Mouse (Mus musculus) A20 (cell line): ENCODE measurements around the gene Ndufaf7.

Experiments
- DNase-seq: peaks from one replicate; pipeline ENCODE4 v3.0.0-alpha.2; 2011; ENCODE audit warnings: low read depth, low spot score

Gene Ndufaf7

DNA sequence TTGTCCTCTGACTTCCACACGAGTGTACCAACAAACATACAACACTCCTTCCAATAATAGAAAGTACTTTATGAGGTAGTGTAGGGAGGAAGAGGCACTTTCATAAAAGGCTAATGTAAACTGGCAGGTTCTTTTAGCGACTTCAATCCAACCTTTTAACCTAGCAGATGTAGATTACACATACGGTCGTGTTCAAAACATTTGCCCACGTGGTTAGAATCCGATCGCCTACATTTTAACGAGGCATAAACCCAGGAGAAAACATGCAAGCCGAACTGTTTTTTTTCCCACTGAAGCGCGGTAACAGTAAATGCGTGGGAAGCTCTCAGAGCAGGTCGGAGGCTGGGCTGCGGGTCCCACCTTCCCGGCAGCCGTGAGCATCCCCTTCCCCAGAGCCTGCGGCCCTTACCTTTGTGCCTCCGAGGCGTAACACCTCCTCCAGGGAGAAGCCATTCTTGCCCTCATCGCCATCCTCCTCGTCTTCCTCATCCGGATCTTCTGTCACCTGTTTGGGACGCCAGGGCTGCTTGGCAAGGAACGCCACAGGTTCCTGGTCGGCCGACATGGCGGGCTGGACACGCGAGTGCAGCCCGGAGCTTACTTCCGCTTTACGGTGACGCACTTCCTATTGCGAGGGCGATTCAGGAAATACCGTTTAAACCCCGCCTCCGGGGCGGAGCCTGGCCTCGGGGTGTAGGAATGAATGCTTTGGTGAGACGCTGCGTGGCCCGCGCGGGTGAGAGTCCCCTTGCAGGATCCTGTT is at the start of gene Ndufaf7, which contains the start of gene Cebpz:
Ndufaf7 (plus strand) TSS at position 671 of the 763 bp plus-strand sequence.
Cebpz (minus strand) TSS at position 601 of the 763 bp plus-strand sequence.
- peak; percentile 98 for DNase-seq

DNA sequence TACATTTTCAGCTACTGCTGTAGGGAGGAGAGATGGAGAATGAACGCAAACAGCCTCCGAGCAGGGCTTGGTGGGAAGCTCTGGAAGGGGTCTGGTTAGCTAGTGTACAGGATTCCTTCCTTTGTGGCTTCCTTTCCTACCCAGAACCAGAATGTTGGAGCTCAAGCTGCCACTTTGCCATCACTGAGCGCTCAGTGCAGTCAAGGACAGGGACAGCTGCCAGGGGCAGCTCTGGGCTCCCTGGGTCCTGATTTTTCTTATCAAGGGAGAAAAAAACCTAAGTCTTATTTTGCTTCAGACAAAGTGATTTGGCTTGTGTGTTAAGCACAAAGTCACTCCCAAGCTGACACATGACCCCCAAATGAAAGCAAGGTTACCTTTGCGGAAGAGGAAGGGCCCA is 48.4 kb upstream of the Ndufaf7 start:
- no peak for DNase-seq

DNA sequence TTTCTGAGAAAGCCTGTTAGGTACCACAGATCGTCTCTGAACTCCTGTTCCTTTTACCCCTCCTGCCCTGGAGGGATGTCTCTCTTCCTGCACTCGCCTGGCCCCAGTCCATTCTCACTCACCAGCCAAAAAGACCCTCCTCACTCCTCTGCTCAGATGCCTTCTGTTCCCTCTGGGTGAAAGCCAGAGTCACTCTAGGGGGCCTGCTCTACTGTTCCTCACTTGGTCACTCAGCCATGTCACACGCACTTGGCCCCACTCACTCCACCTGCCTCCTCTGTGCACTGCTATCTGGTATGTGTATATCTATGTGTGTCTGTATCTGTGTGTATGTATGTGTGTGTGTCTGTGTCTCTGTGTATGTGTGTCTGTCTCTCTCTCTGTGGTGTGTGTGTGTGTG is 47.8 kb upstream of the Ndufaf7 start:
- no peak for DNase-seq

DNA sequence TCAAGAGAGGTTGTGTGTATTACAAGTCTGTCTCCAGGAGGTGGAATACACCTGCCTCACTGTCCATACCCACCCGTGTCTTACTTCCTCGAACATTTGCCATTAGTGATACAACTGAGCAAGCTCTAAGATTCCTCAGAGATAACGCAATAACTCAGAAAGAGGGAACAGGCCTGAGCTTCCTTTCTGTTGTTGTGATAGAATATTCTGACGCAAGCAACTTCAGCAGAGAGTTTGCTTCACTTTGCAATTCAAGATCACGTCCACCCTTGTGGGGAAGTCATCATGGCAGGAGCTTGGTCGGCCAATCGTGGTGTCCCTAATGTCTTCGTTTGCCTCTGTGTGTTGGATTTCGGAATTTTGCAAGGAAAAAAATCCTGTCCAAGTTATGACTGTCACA is 45.9 kb upstream of the Ndufaf7 start:
- no peak for DNase-seq

DNA sequence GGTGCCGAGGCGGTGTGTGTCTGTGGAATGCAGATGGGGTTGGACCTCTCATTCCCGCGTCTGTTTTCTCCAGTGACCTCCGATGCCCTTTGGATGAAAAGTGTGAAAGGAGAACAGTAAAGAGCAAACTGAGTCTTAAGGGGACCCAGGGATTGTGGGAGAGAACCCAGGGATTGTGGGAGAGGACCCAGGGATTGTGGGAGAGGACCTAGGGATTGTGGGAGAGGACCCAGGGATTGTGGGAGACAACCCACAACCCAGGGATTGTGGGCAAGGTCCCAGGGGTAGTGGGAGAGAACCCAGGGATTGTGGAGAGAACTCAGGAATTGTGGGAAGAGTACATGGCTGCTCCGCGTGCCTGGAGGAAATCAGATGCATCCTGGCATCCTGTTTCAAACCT is 41.9 kb upstream of the Ndufaf7 start:
- no peak for DNase-seq

DNA sequence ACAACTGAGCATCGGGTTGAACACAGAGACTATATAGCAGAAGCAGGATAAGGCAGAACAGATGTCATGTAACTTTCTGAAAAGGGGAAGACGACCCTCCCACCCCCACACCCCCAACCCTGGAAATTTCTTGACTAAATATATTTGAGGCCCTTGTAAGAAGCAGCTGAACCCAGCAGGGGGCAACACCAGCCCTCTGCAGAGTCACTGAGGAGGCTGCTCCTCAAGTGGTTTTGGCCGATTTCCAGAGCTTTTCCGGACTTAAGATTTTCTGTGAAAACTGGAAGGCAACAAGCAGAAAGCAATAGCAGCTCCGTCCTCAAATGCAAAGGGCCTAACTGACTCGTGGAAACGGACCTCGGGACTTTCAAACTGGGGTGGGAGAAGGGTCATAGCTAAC is 41.5 kb upstream of the Ndufaf7 start:
- DNase-seq = peak; percentile 24

DNA sequence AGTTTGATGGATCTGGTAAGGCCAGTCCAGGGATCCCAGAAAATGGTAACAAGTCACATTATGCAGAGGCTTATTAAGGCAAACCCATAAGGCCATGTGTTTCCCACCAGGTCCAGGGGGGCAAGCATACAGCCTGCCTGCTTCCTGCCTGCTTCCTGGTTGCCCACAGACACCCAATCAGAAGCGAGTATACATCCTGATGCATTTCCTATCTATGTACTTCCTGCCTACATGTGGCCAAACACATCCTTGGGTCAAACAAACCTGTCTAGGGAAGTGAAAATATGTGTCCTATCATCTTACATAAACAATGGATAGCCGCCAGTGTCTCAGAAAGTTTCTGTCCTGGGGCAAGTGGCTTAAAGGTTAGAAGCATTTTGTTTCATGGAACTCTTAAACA is 33.8 kb upstream of the Ndufaf7 start:
- peak; percentile 36 for DNase-seq

DNA sequence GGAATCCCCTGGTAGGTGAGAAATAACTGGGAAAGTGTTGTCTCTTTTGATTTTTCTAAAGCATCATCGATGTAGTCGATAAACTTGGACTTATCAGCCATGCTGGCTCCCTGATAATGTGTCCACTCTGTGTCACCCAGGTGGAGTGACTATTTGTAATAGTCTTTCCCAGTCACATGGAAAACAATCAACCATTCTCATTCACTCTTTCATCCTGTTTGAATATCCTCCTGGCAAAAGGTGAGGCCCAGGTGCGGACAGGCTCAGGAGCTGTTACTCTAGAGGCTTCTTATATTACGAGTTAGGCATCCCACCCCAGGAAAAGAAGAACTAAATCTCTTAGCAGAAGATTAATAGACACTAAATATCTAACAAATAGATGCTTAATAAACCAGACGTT is 30.0 kb upstream of the Ndufaf7 start, which contains the start of gene Sult6b1:
Sult6b1 (minus strand) TSS at position 101 of the 400 bp plus-strand sequence.
- DNase-seq = no peak

DNA sequence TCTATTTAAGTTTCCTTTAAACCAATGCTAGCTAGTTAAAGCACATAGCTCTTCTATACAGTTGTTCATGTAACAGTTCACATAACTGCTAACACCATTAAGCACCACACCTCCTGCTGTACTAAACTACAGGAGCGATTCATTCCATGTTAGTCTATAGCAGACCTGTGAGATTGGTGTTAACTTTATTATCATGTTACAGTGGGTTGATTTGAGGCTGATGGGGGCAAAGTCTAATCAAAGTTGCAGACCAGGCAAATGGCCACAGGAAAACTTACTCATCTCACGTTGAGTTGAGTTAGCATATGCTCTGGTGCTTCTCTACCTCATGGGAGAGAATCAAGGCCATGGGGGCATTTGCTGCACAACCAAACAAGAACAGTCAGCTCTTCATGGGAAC is 27.6 kb upstream of the Ndufaf7 start:
- DNase-seq = no peak

DNA sequence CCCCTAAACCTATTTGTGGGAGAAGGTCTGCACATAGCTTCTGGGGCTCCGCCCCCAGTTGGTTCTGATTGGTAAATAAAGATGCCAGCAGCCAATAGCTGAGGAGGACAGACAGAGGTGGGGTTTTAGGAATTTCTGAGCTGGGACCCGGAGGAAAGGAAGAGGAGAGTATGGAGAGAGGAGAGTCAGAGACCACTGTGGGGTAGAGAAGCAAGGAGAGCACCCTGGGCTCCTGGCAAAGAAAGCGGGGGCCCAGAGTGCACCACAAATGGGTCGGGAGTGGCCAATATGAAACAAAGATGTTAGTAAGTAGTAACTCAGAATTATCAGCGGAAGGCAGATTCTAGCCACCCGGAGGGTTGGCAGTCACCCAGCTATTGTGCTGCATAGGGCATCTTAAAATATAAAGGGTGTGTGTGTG is 24.1 kb upstream of the Ndufaf7 start:
- DNase-seq = no peak

DNA sequence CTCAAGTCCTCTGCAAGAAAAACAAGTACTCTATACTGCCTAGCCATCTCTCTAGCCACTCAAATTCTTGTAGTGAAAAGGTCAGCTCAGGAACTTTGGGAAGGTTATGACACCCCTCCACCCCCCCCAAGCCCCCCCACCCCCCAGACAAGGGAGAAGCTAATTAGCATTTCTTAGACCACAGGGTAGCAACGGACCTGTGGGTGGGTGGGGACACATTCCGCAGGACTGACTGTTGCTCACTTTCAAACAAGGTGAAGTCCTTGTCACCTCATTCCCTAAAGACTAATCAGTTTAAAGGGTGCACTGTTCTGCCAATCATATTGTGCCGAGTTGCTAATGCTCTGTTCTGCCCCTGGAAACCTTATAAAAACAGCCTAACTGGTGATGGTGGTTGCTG is 23.0 kb upstream of the Ndufaf7 start:
- no peak for DNase-seq

DNA sequence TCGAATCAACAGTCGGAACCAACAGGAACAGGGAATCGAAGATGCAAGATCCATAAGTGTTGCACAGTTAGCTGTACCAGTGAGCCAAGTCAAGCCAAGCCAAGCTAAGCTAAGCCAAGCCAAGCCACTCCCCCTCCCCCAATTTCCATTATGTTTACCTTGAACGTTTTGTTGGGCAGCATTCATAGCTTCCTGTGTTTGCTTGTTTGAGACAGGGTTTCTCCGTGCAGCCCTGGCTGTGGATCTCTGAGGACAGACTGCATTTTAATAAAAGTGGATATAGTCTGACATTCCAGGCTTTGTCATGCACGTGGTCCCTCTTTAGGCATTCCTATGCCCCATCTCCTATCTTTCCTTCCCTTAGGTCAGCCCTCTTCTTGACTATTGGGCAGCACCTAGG is 21.2 kb upstream of the Ndufaf7 start:
- DNase-seq = peak; percentile 19

DNA sequence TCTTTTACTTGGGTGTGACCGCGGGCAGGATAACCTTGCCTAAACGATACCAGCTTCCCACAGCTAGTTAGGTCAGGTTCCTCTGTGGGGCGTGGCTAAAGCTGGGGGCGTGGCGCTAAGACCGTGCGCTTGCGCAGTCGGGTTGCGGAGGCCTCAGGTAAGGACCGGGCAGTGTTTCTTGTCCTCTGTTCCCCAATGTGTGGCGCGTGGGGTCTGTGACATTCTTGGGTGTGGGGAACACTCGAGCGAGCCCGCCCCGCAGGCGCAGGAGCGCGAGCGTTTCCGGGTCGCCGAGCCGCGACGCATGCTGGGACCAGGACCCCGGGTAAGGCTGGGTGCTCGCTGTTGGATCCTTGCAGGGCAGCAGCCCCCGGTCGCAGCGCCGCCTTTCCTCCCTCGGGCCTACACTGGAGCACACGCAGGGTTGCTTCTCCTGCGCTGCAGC is 20.5 kb upstream of the Ndufaf7 start, which contains the start of gene Cebpzos:
Cebpzos (plus strand) TSS at position 132 of the 445 bp plus-strand sequence.
- peak; percentile 92 for DNase-seq

DNA sequence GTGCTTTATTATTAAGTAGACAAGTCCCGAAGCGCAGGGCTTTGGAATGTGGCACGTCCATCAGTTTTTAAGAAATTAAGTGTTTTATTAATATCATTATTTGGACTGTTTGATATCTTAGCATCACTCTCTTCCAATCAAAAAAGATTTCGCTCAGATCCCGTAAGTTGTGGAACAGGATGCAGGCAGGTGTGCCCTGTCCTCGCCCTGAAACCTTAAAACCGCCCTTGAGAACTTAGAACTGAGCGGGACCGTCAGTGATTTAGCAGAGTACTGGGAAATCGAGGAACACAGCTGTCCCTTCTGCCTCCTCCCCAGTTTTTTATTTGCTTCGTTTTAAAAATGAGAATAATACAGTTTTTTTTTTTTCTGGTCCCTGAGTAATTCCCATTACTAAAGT is 20.0 kb upstream of the Ndufaf7 start:
- DNase-seq = no peak

DNA sequence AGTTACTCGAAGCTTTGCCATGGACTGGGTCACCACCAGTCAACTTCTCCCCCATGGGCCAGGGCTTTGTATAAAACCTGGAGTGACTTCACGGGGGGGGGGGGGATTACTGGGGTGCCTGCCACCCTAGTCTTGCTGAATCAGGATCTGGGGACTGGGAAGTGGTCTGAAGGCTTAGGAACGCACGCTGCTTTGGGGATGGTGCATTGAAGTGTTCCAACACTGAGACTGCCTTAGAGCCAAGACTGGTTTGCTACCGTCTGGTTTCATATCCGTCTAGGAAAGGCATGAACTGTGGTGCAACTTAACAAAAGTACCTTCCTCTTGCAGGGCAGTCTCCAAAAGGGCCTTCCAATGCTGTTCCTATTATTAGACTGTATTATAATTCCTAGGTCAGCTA is 19.2 kb upstream of the Ndufaf7 start:
- no peak for DNase-seq

DNA sequence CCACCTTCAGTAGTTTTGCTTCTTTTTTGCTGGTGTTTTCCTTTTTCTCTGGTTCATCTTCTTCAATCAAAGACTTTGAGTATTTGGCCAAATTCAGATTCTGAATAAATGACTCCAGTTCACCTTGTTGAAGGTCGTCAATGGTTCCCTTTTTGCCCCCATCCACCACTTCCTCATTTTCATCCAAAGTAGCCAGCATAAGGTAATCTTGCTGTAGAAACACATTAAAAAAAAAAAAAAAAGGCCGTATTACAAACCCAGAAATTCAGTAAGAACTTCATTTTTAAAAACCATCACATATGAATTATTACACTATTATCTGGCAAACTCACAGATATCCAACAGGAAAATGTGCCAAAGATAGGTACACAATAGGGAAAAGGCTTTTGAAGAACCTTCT is 1.1 kb upstream of the Ndufaf7 start:
- DNase-seq = peak; percentile 52

DNA sequence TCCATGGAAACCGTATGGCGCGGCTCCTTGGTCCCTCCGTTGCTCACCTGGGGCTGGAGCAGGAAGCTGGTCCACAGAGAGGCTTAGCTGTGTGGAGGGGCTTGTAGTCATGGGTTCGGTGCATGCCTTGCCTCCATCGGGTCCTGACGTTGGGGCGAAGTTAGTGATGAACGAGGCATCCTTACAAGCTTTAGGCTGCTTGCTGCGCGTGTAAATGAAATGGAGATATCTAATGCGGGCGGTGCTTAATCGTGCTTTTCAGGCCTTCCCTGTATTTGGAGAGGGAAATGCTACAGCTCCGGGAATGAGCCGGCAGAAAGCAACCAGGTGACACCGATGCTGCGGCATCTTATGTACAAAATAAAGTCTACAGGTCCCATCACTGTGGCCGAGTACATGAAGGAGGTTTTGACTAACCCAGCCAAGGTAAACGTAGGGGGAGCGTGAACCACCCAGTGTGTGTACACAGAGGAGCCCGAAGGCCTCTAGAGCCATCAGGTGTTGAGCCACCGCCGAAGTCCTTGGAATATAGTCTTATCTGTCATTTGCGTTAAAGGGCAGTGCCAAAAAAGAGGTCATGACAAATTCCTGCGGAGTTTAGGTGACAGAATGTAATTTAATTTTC is 405 bp downstream of the Ndufaf7 start:
- DNase-seq = no peak

DNA sequence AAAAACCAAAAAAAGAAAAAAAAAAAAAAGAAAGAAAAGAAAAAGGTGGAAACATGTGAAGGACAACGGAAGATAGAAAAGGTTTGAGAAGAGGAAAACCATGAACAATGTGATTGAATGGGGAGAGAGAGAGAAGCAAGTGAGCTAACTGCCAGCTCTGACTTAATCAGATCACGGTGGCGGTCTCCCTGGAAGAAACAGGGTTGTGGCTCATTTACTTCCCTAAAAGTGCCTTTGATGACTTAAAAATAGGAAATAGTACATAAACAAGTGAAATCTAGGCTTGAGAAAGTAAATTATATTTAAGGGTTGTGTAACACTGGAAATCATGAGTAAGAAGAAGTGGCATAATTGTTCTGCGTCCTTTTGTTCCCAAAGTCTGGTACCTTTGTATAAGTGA is 2.0 kb downstream of the Ndufaf7 start:
- DNase-seq = no peak

DNA sequence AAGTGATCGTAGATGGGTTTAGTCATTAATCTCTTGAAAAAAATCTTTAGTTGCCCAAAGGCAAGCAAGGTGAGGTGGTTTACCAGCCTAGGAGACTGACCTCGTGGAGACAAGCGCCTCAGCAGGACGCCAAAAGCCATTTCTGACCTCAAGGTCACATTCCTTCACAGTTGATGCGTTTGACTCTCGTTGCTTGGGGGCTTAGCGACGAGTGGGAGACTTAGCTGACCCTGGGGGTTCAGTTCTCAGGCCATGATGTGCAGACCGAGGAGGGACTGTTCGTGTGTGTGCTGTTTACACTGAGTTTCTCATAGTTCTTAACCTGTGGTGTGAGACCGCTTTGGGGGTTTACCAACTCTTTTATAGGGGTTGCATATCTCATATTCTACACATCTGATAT is 5.6 kb downstream of the Ndufaf7 start:
- no peak for DNase-seq

DNA sequence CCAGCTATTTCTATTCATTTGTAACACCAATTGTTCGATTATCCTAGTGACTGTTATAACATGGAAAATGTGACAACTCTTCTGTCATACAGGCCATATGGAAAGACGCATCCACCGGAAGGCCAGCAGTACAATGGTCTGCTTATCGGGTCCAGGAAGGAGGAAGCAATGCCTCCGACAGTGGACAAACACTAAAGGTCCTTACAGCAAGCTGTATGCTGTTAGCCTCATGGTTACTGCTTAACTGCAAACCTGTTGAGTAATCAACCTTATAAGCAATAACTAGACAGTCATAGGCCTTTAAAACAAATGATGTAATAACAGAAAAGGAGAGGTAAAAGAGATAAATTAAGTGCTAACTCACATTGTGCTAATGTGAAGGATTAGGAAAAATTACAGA is 14.3 kb downstream of the Ndufaf7 start:
- DNase-seq = no peak

DNA sequence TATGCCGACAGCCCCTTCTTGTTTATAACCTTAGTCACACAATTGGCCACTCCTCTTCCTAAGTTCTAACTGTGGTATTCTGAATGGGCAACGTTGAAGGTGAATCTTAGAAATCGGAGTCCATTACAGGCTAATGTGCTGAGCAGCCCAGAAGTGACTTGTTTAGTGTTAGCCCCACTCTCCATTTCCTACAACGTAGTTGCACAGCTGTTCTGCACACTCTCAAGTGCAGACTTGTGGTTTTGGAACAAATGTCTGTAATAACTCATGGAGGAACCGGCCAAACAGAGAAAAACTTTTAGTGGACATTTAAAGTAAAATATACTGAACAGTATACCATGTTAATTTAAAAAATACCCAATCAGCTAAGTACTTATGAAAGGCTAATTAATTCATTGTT is 15.1 kb downstream of the Ndufaf7 start:
- DNase-seq = no peak

DNA sequence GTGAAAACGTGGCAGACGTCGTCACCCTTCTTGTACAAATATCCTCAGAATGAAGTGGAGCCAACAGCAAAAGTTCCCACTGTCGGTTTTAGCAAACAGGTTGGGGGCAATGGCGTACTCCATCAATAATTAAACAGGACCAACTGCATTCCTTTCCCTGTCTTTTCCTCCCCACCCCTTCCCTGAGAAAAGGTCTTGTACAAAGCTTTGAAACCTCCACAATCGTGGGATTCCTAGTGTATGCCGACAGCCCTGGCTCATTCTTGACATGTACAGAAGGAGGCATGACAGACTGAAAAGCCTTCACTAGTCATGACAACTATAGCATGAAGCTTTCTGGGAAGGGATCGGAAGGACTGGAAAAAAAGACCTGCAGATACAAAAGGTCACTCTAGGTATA is 16.3 kb downstream of the Ndufaf7 start:
- DNase-seq = no peak

DNA sequence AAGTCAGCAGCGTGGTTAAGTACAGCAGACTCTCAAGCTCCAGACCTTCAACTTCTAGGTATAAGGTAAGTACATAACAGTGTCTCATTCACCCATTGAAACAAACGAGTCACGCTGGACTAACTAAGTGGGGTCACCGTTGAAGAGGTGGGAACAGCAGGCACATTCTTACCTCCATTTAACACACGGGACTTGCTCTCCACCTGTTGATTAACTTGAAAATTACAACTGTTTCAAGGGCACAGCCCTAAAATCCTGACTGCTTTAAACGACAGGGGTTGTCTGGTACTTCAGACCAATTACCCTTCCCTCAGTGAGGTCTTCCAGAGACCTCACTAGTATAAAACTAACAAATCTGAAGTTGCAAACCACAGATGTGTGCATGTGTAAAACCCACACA is 22.5 kb downstream of the Ndufaf7 start:
- no peak for DNase-seq
